Mouse (Mus musculus) urinary bladder, postnatal 36 days (tissue): Measurements from ENCODE around the gene Cd28.
"Not testable (repeated sequence)": the region's sequence is repeated elsewhere in the genome, so short reads cannot be mapped to it uniquely, and the experiment has no call there.

Experiments
- DNase-seq, 2 experiments: peaks; one replicate each; pipeline ENCODE4 v3.0.0; 2022; ENCODE audit warnings: low spot score in 2 of 2, mixed read lengths in 1 of 2

The Cd28 gene

GRCm38 (mm10) chr1:60799795-60800345 is 83.3 kb downstream of the Cd28 start:
- no peak for DNase-seq

- no peak for DNase-seq
Observed at GRCm38 (mm10) chr1:60801210-60801671, 84.6 kb downstream of the Cd28 start.

GRCm38 (mm10) chr1:60803128-60803824 is 86.7 kb downstream of the Cd28 start:
- DNase-seq = no peak

- DNase-seq = no peak
Observed at GRCm38 (mm10) chr1:60803825-60804696, 87.5 kb downstream of the Cd28 start.

GRCm38 (mm10) chr1:60805178-60805577 is 88.6 kb downstream of the Cd28 start:
- no peak for DNase-seq

GRCm38 (mm10) chr1:60807748-60808147 is 91.1 kb downstream of the Cd28 start:
- no peak for DNase-seq

- DNase-seq = no peak
Observed at GRCm38 (mm10) chr1:60808466-60808865, 91.9 kb downstream of the Cd28 start.

- DNase-seq = no peak
Observed at GRCm38 (mm10) chr1:60809166-60809565, 92.6 kb downstream of the Cd28 start.

GRCm38 (mm10) chr1:60810821-60811220 is 94.2 kb downstream of the Cd28 start:
- no peak for DNase-seq

- no peak for DNase-seq
Observed at GRCm38 (mm10) chr1:60811998-60812397, 95.4 kb downstream of the Cd28 start.

GRCm38 (mm10) chr1:60813411-60813810 is 96.8 kb downstream of the Cd28 start:
- DNase-seq = no peak

- DNase-seq = no peak
Observed at GRCm38 (mm10) chr1:60815912-60816311, 99.3 kb downstream of the Cd28 start.

GRCm38 (mm10) chr1:60818491-60818890 is 101.9 kb downstream of the Cd28 start:
- not testable (repeated sequence) for DNase-seq

- no peak for DNase-seq
Observed at GRCm38 (mm10) chr1:60819993-60820392, 103.4 kb downstream of the Cd28 start.

GRCm38 (mm10) chr1:60820981-60821380 is 104.4 kb downstream of the Cd28 start:
- no peak for DNase-seq

- no peak for DNase-seq
Observed at GRCm38 (mm10) chr1:60821590-60821989, 105.0 kb downstream of the Cd28 start.
